Mouse (Mus musculus) small intestine, adult 2 months (tissue): ENCODE results near the gene Mphosph9. TPM values are rescaled to one million over a fixed set of nuclear protein-coding genes. Genes with fewer than 3 reads are reported as not detected.
"Not testable (repeated sequence)": the region's sequence is repeated elsewhere in the genome, so short reads cannot be mapped to it uniquely, and the experiment has no call there.

Source experiments
- H3K27ac ChIP-seq: fragments of 200-500 bp; 2 replicates; pipeline ENCODE4 v1.5.1; 2012; ENCODE audit warnings: low read depth, low read length, control low read depth, inconsistent platforms; ENCODE audit not compliant: insufficient read depth
- H3K27me3 ChIP-seq: fragments of 200-500 bp; 2 replicates; pipeline ENCODE4 v1.6.1; 2012; ENCODE audit warnings: mild to moderate bottlenecking, moderate library complexity, low read length, inconsistent platforms; ENCODE audit not compliant: control insufficient read depth, insufficient read depth
- H3K36me3 ChIP-seq: fragments of 200-500 bp; 2 replicates; pipeline ENCODE4 v1.6.1; 2012; ENCODE audit warnings: mild to moderate bottlenecking, low read length, control low read depth, inconsistent platforms; ENCODE audit not compliant: control insufficient read depth, insufficient read depth
- H3K4me1 ChIP-seq: fragments of 200-500 bp; 2 replicates; pipeline ENCODE4 v1.6.1; 2012; ENCODE audit warnings: low read length, inconsistent platforms, mixed read lengths; ENCODE audit not compliant: control insufficient read depth, insufficient read depth, insufficient read length
- H3K4me3 ChIP-seq: fragments of 200-500 bp; 2 replicates; pipeline ENCODE4 v1.5.1; 2012; ENCODE audit warnings: low read depth, mild to moderate bottlenecking, control low read depth, inconsistent platforms, low read length, moderate library complexity
- CTCF ChIP-seq: fragments of 200-500 bp; IDR thresholded peaks from 2 replicates; pipeline ENCODE4 v1.5.1; 2012; ENCODE audit warnings: low read depth, mild to moderate bottlenecking, control low read depth, inconsistent platforms, low read length, moderate library complexity, mixed read lengths; ENCODE audit not compliant: insufficient replicate concordance, insufficient read length; ENCODE audit errors: extremely low read depth
- POLR2A ChIP-seq: fragments of 200-500 bp; IDR thresholded peaks from 2 replicates; pipeline ENCODE4 v1.6.1; 2012; ENCODE audit warnings: low read depth, mild to moderate bottlenecking, control low read depth, inconsistent platforms, low read length, moderate library complexity
- WGBS: fragments of 180-500 bp; shearing (Covaris S2); methylation state at CpG from one replicate; pipeline ENCODE4 v1.1.7; 2018; 5-methylcytosine and 5-hydroxymethylcytosine counted together
- polyA plus RNA-seq: library from polyadenylated mRNA; depleted of rRNA; stranded (reverse); fragments of >200 nt; gene quantifications from 2 replicates; pipeline ENCODE4 v1.2.3, GENCODE M21; 2012

The Mphosph9 gene
- polyA plus RNA-seq, 1 experiment: 1.4 TPM

- H3K27ac ChIP-seq: peak overlapping the region; percentile 74
- H3K4me1 ChIP-seq: peaks cover 14% of the 10 kb centered on the region
- no peak for TF ChIP-seq POLR2A
- no peak for TF ChIP-seq CTCF
- H3K27me3 ChIP-seq: no peaks in the 10 kb centered on the region
- H3K36me3 ChIP-seq: peaks cover 12% of the 10 kb centered on the region
- peak overlapping the region; percentile 92 for H3K4me3 ChIP-seq
- 3% methylated on average over 30 of the region's 30 CpGs for WGBS
These were observed 24.6 kb upstream of the Mphosph9 start for GRCm38 (mm10) chr5:124352141-124352920.

GRCm38 (mm10) chr5:124351604-124352003 is 23.8 kb upstream of the Mphosph9 start:
- no peak for TF ChIP-seq CTCF
- no peak for TF ChIP-seq POLR2A
- Histone ChIP-seq H3K27me3 (no peaks in the 10 kb centered on the region), H3K4me1 (peaks cover 14% of the 10 kb centered on the region), H3K27ac (peak overlapping the region; percentile 39), H3K4me3 (peak overlapping the region; percentile 3; the same call in 1 of the 2 replicates), H3K36me3 (peaks cover 15% of the 10 kb centered on the region)
- 51% methylated on average over 3 of the region's 3 CpGs for WGBS

- TF ChIP-seq POLR2A (no peak), CTCF (no peak)
- Histone ChIP-seq H3K4me3 (peak overlapping the region; percentile 21; the same call in 1 of the 2 replicates), H3K36me3 (peaks cover 19% of the 10 kb centered on the region), H3K27ac (0 out of 2 replicates have a peak overlapping the region, but pooled peaks have one; percentile 39), H3K27me3 (no peaks in the 10 kb centered on the region), H3K4me1 (peaks cover 14% of the 10 kb centered on the region)
- WGBS: 8% methylated on average over 7 of the region's 7 CpGs
These were observed 23.4 kb upstream of the Mphosph9 start for GRCm38 (mm10) chr5:124351111-124351560.

GRCm38 (mm10) chr5:124350350-124350749 is 22.6 kb upstream of the Mphosph9 start:
- Histone ChIP-seq H3K27me3 (no peaks in the 10 kb centered on the region), H3K27ac (no peak overlapping the region), H3K36me3 (peaks cover 21% of the 10 kb centered on the region), H3K4me3 (no peak overlapping the region), H3K4me1 (peaks cover 14% of the 10 kb centered on the region)
- WGBS: 91% methylated on average over 2 of the region's 2 CpGs
- no peak for TF ChIP-seq CTCF
- no peak for TF ChIP-seq POLR2A

- 95% methylated on average over 17 of the region's 17 CpGs for WGBS
- Histone ChIP-seq H3K4me3 (no peak overlapping the region), H3K27ac (no peak overlapping the region), H3K4me1 (peaks cover 14% of the 10 kb centered on the region), H3K36me3 (peaks cover 27% of the 10 kb centered on the region), H3K27me3 (no peaks in the 10 kb centered on the region)
- TF ChIP-seq CTCF: no peak
- no peak for TF ChIP-seq POLR2A
These were observed 21.4 kb upstream of the Mphosph9 start for GRCm38 (mm10) chr5:124349196-124349595.

- no peak for TF ChIP-seq POLR2A
- TF ChIP-seq CTCF: no peak
- 69% methylated on average over 8 of the region's 8 CpGs for WGBS
- Histone ChIP-seq H3K27me3 (no peaks in the 10 kb centered on the region), H3K4me3 (no peak overlapping the region), H3K4me1 (no peaks in the 10 kb centered on the region), H3K27ac (no peak overlapping the region), H3K36me3 (peaks cover 16% of the 10 kb centered on the region)
These were observed 15.1 kb upstream of the Mphosph9 start for GRCm38 (mm10) chr5:124342897-124343296.

GRCm38 (mm10) chr5:124341753-124342339 is 14.1 kb upstream of the Mphosph9 start:
- H3K27ac ChIP-seq, H3K27me3 ChIP-seq, H3K4me1 ChIP-seq, H3K4me3 ChIP-seq: not testable (repeated sequence)
- H3K36me3 ChIP-seq: peaks cover 14% of the 10 kb centered on the region
- WGBS: 65% methylated on average over 6 of the region's 6 CpGs
